Mouse (Mus musculus): ENCODE measurements around the gene Gm44503.

- TF ChIP-seq CTCF (IDR thresholded peaks at IDR 0.05; ENCODE audit: insufficient read depth, low read length) (no peak), POLR2A (IDR thresholded peaks at IDR 0.05; ENCODE audit: borderline replicate concordance, extremely low read depth, low read depth, low read length) (no peak)
Observed at GRCm38 (mm10) chr9:73048927-73049326, 90.3 kb downstream of the Gm44503 start.
